Mouse (Mus musculus) liver, postnatal 0 days (tissue): Measurements from ENCODE around the gene Hist1h3c.

Experiments used
- CTCF ChIP-seq: sonication (generic); IDR thresholded peaks from 2 replicates; pipeline ENCODE4 v1.5.1; 2016; ENCODE audit warnings: antibody characterized with exemption, low read depth
- EP300 ChIP-seq: IDR thresholded peaks from 2 replicates; pipeline ENCODE4 v1.6.1; 2016; ENCODE audit warnings: antibody characterized with exemption, low read depth, mild to moderate bottlenecking

- TF ChIP-seq EP300 (no peak), CTCF (peak; percentile 92)
Observed at GRCm38 (mm10) chr13:23792520-23792919, 47.1 kb upstream of the Hist1h3c start.
